17 mouse cellular contexts compared by ENCODE assay signal in the genomic region with DNA sequence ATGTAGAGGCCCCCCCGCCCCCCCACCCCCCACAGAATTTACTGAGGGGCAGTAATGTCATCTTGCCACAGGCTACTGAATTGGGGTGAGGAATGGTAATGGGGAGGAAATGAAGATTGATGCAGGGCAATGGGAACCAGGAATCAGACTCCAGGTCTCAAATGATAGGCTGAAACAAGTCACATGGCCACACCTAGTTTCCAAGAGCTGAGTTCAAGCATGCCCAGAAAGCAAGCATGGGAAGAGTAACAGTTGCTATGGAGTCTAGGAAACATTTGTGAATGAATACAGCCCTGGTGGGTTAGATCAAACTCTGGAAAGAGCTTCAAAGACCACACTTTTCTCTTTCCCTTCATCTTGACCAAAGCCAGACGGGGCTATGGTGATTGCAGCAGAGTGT.
"Had no signal": no experiment of that assay in that cellular context is flagged by ENCODE, and none has a peak within 500 bp of the region (broad histone marks: within the 10 kb centered on the region; RNA-seq: fewer than 3 reads in every experiment).

No protein-coding gene starts in this region.

- ATAC-seq: midbrain, embryonic 13.5 days had no signal

- H3K4me3 ChIP-seq: kidney, embryonic 15.5 days; left cerebral cortex, adult 2 months; liver, embryonic 13.5 days; midbrain, embryonic 13.5 days had no signal

- H3K9ac ChIP-seq: kidney, embryonic 15.5 days; liver, embryonic 13.5 days; midbrain, embryonic 13.5 days had no signal

- H3K9me3 ChIP-seq: kidney, embryonic 15.5 days; liver, embryonic 13.5 days; midbrain, embryonic 13.5 days had no signal

- H3K27ac ChIP-seq: kidney, embryonic 15.5 days; left cerebral cortex, adult 2 months; liver, embryonic 13.5 days; macrophage; midbrain, embryonic 13.5 days; stomach, postnatal 0 days had no signal

- H3K27me3 ChIP-seq: kidney, embryonic 15.5 days; liver, embryonic 13.5 days; midbrain, embryonic 13.5 days had no signal

- H3K36me3 ChIP-seq: kidney, embryonic 15.5 days; liver, embryonic 13.5 days; midbrain, embryonic 13.5 days had no signal

- H3K4me1 ChIP-seq: kidney, embryonic 15.5 days; liver, embryonic 13.5 days; midbrain, embryonic 13.5 days had no signal

- H3K4me2 ChIP-seq: kidney, embryonic 15.5 days; liver, embryonic 13.5 days; midbrain, embryonic 13.5 days had no signal

- DNase-seq: kidney, adult 11 months; kidney, adult 8-10 months; kidney, postnatal 10 days; kidney, postnatal 36 days; layer of hippocampus, postnatal 36 days; liver, embryonic 13.5 days; lung, adult 2 months; right cerebral cortex, adult 18-20 months; right cerebral cortex, postnatal 14 days; right cerebral cortex, postnatal 4 days; thymus, adult 2 months; thymus, postnatal 14 days had no signal
